Mouse (Mus musculus) monocyte, adult 2 months (primary cell): Measurements from ENCODE around the gene Dcun1d1.
A peak's percentile ranks its signal among the peaks of the same experiment; 100 is the strongest.

Experiments used
- DNase-seq, 2 experiments: peaks; one replicate each; pipeline ENCODE4 v3.0.0; 2022; ENCODE audit warnings: low spot score in 2 of 2, low read depth in 1 of 2

The Dcun1d1 gene

GRCm38 (mm10) chr3:35937345-35937744, at the start of gene Dcun1d1:
Gene Dcun1d1 (minus strand): TSS chr3:35937445.
- no peak for DNase-seq

DNA sequence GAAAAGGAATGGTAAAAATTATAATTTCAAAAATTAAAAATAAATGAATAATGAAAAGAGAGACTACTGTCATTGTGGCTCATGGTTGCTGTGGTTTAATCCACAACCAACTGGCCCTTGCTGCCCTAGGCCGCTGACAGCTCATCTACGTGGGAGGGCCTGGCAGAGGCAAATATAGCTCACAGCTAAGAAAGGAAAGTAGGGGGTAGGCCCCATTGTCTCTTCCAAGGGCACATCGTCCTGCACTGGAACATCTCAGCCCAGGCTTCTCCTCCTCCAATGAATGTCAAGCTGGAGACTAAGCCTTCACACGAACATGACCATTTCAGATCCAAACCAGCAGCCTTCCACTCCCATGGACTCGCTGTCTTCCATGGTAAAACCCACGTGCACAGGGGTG, 49.0 kb upstream of the Dcun1d1 start:
- no peak for DNase-seq

DNA sequence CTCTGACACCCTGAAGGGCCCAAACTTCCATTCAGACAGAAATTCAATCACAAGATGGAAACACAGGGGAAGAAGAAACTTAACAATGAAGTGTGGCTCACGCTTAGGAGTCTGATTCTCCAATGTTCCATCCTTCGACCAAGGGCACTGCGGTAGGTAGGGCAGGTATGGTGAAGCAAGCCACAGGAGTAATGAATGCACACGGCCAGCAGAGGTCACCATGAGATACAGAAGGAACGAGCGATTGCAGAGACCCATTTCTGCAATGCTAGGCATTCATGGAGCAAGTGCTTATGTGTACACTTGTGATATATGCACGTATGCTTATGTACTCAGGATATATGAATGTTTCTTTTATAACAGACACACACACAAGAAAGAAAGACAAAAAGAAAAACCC, 36.3 kb upstream of the Dcun1d1 start:
- DNase-seq = no peak

DNA sequence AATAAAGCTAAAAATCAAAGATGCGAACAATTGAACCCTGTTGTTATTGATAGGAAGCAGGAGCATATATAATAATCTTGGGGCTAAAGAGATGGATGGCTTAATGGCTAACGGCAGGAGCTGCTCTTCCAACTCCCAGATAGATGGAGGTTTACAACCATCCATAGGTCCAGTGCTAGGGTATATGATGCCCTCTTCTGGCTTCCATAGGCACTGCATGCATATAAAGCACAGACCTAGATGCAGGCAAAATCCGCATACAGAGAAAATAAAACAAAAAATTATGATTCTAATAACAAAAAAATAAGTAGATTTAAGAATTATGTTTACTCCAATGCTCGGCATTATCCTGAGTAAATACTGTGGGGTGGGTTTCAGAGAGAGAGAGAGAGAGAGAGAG, 35.7 kb upstream of the Dcun1d1 start:
- DNase-seq = no peak

GRCm38 (mm10) chr3:35971149-35971548, 33.9 kb upstream of the Dcun1d1 start:
- DNase-seq = no peak

DNA sequence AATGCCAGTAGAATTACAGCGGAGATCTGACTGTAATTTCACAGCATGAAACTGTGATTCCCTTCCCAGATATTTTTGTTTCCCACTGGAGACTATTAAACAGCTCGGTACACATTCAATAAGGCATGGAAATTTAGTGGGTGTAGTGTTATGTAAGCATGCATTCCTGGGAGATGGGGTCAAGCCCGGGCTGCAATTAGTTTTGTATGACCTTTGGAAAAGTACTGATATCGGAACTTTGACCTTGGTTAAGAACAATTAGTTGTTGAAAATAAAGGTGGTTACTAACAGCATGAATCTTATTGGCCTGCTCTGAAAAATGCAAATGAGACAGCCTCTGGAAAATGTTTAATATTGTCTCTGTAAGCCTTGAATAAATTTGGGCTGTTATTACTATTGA, 33.2 kb upstream of the Dcun1d1 start:
- DNase-seq = no peak

DNA sequence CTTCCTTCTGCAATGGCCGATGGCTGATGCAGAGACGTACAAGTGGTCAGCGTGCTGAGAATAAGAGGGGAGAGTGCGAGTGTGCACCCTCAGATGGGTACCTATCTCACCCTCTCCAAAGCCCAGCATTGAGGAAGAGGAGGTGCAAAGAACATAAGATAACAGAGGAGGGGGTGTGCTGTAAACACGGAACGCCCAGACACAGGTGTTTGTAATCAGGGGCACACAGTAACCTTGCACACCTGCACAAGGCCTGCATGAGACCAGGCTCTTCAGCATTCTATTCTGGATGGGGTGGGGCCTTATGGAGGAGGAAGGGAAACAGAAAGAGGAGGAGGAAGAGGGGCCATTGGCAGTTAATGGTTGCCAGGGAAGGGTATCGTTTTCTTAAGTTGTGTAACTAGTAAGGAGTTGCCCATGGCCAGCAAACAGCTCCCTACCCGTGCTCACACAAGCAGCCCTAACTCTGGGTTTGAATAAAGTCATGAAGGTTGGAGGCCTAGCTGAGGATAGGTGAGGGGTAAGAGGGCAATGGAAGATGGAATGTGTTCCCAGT, 30.2 kb upstream of the Dcun1d1 start:
- DNase-seq = no peak

DNA sequence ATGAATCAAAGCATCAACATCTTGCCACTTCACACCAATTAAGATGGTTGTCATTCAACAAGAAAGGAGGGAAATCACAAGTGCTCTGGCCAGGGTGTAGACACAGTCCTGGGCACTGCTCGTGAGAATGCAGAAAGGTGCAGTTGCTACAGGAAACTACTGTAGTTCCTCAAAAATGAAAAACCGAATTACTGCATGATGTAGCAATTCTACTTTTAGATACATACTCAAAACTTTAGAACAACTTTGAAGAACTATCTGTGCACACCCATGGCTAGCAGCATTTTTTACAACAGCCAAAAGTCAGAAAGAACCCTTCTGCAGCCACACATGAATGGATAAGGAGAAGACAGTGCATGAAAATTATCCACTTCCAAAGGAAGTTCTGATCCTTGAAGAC, 29.2 kb upstream of the Dcun1d1 start:
- DNase-seq = no peak

- DNase-seq = no peak
Measured at GRCm38 (mm10) chr3:35964928-35965327, 27.7 kb upstream of the Dcun1d1 start.

DNA sequence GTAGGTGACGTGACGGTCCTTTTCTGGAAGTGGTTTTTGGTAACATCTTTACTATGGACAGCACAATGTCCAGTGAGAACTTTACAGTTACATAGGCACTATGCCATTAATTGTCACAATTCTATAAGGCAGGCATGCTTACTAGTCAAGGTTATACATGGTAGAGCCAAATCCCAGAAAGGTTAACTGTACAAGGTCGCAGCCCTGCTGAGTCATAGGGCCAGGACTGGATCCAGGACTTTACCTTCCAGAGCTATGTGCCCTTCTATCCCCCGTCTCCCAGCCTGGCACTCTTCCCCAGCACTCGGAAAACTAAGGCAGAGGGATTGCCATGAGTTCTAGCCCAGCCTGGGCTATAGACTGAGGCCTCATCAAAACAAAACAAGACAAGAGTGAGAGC, 26.7 kb upstream of the Dcun1d1 start:
- no peak for DNase-seq

DNA sequence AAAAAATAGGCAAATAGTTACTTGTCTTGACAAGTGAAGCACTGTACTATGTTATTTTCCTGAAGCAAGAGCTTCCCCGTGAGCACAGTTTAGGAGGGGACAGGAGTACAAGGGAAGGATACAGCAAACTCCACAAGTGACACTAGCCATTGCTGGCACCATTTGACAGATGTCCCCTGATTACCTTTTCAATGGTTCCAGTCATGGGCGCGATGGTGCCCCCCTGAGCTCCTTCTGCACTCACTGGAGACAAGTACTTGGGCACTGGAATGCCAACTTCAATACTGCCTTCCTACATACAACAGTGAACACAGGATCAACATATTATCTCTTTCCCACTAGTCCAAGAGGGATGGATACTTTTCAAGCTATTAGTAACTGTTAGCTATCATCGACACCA, 26.2 kb upstream of the Dcun1d1 start:
- DNase-seq = no peak

GRCm38 (mm10) chr3:35962967-35963366, 25.7 kb upstream of the Dcun1d1 start:
- DNase-seq = no peak

DNA sequence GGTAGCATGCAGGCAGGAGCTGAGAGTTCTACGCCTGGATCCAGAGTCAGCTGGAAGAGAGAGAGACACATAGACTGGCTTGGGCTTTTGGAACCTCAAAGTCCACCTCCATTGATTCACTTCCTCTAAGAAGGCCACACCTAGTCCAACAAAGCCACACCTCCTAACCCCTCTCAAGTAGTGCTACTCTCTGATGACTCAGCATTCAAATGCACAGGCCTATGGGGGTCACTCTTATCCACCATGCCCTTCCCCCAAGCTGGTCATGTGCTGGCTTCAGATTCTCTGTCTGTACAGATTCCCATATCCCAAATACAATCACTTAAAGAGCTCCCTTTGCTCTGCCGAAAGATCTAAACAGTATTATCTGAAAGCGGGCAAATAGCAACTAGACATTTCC, 20.0 kb upstream of the Dcun1d1 start:
- DNase-seq = no peak

- DNase-seq = no peak
Measured at GRCm38 (mm10) chr3:35954901-35955575, 17.8 kb upstream of the Dcun1d1 start.

DNA sequence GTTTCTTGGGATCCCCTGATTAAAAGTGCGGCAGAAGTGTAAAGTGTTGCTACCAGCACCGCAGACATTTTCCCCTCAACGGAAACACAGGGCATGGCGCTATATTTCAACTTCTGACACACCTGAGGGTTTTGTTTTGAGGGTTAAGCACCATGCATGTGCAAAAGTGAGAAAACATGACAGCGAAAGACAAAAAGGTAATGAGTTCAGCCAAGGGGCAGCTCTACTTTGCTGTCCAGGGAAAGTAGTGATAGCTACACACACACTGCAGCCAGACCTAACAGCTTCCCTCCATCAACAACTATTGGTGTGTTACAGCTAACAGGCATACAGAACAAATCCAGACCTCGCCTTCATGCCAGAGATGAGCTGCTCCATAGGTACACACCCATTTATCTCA, 16.6 kb upstream of the Dcun1d1 start:
- DNase-seq = no peak

DNA sequence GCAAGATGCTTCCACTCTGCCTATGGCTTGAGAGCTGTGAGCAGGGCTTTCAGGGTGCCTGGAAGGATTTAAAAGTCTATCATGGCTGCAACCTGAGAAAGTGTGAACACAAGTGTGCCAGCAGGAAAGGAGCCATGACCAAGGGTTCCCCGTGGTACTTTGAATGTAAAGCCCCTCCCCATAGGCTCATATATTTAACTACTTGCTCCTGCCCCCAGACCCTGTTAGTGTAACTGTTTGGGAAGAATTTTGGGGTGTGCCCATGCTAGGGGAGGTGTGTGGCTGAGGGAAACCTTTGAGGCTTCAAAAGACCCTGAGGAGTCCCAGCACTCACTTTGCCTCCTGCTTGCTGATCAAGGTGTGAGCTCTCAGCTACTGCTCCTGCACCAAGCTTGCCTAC, 15.9 kb upstream of the Dcun1d1 start:
- no peak for DNase-seq

DNA sequence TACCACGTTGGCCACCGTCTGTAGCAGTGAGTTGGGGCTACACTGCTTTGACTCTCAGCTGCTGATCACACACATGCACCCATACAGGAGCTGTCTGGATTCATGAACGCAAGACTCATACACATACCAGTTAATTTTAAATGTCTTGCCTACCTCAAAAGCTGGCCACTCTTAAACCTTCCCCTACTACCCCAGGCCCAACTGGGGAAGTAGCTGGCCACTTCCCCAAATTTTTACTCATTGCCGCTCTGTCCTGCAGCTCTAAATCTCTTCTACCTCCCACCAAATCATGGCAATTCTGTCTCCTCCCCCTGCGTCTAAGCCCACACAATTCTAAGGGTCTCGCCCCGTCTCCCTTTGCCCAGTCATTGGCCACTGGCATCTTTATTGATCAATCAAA, 11.0 kb upstream of the Dcun1d1 start:
- DNase-seq = peak in 1 of 2 experiments; percentile 9

GRCm38 (mm10) chr3:35940520-35941135, 3.4 kb upstream of the Dcun1d1 start:
- DNase-seq = no peak

DNA sequence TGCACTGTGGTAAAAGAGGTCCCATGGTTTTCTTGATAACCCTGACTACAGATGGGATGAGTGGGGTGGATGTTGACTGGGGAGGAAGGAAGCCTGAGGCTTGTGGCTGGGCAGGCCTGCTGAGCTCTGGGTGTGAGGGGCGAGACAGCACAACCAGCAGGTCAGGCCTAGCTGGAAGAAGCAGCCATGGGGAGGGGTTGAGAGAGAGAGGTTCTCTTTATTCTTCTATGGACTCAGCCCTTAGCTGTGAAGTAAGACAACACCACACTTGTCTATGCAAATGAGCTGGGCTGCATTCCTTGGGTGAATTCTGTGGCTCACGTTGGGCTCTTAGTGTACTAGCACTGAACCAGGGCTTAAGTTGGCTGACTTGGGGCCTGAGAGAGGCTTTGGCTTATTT, 2.8 kb upstream of the Dcun1d1 start:
- no peak for DNase-seq

DNA sequence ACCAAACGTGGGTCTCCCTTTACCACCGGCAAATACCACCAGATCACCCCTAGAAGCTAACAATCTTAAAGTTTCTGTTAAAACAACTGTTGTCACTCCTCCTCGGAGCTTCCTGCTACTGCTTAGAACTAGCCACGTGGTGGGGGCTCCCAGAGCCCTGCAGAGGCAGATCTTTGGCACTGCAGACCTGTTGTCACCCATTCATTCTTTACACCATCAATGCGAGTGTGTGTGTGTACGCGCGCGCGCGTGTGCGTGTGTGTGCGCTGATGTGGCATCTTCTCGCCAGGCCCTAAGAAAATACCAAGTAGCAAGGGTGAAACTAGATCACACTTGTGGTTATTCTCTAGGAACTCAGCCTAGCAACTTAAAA, 3.9 kb downstream of the Dcun1d1 start:
- no peak for DNase-seq

GRCm38 (mm10) chr3:35932735-35933404, 4.4 kb downstream of the Dcun1d1 start:
- peak; percentile 26 to 61 for DNase-seq
